Mouse (Mus musculus): Measurements from ENCODE around the gene Syt9. TPM values are rescaled to one million over a fixed set of nuclear protein-coding genes. Genes with fewer than 3 reads are reported as not detected.

The Syt9 gene
- polyA plus RNA-seq, 1 experiment from 2014 or later: 0.18 TPM

DNA sequence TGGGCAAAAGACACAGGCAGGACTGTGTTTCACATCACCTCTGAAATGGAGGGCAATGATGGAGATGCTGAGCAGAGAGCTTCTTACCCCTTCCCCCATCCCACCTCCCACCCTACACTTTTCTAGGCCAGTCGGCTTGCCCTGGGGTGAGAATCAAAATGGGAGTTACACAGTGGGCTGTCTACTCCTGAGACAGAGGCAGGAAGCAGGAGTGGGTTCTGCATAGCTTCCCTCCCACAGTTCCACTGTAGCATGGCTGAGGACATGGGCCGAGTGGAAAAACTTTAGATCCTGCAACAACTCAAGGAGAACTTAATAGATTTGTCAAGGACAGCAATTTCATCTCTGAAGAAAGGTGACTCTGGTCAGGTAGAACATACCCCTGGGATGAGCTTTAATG lies 84.1 kb downstream of the Syt9 start:
- no peaks in the 10 kb centered on the region for H3K27me3 ChIP-seq (replicated peaks; ENCODE audit: insufficient read depth, low read length)
- DNase-seq (ENCODE audit: low spot score) (no peak), ATAC-seq (no peak)
- no peaks in the 10 kb centered on the region for H3K9me3 ChIP-seq (ENCODE audit: low read length)
- H3K4me3 ChIP-seq (ENCODE audit: low read depth, low read length): no peak overlapping the region
- H3K27ac ChIP-seq (ENCODE audit: low read length): no peak overlapping the region
- no peaks in the 10 kb centered on the region for H3K36me3 ChIP-seq (ENCODE audit: insufficient read depth, low read length)
- TF ChIP-seq EP300 (IDR thresholded peaks at IDR 0.05): no peak
- TF ChIP-seq CTCF (IDR thresholded peaks at IDR 0.05): no peak
- WGBS: 72% methylated on average over 2 of the region's 2 CpGs
- no peaks in the 10 kb centered on the region for H3K4me1 ChIP-seq (ENCODE audit: insufficient read depth, low read depth, low read length)
- no peak overlapping the region for H3K9ac ChIP-seq (replicated peaks; ENCODE audit: low read depth)
- no peak overlapping the region for H3K4me2 ChIP-seq (replicated peaks; ENCODE audit: low read depth, low read length)

DNA sequence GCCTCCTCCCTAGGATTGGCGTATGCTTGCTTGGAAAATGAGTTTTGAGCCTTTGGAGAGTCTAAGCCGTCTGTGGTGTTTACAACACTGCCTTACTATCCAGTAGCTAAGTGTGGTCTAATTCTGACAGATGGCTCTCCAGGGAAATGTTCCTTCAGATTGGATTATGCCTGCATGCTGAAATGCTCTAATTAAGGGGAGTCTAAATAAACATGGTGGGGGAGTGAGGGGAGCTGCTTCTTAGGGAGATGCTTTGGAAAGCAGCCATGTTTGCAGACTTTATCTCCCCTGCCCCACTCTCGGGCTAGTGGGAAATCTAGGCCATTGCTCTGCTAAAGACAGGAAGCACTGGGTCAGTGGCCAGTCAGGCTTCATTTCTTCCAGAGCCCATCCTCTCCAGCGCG lies 84.6 kb downstream of the Syt9 start:
- Histone ChIP-seq H3K4me1 (ENCODE audit: insufficient read depth, low read depth, low read length) (no peaks in the 10 kb centered on the region), H3K9ac (replicated peaks; ENCODE audit: low read depth) (no peak overlapping the region), H3K36me3 (ENCODE audit: insufficient read depth, low read length) (no peaks in the 10 kb centered on the region), H3K27me3 (replicated peaks; ENCODE audit: insufficient read depth, low read length) (no peaks in the 10 kb centered on the region), H3K4me2 (replicated peaks; ENCODE audit: low read depth, low read length) (no peak overlapping the region), H3K27ac (ENCODE audit: low read length) (no peak overlapping the region), H3K4me3 (ENCODE audit: low read depth, low read length) (no peak overlapping the region), H3K9me3 (ENCODE audit: low read length) (no peaks in the 10 kb centered on the region)
- 49% methylated on average over 5 of the region's 5 CpGs for WGBS
- ATAC-seq: no peak
- DNase-seq (ENCODE audit: low spot score): no peak
- no peak for TF ChIP-seq CTCF (IDR thresholded peaks at IDR 0.05)
- no peak for TF ChIP-seq EP300 (IDR thresholded peaks at IDR 0.05)

GRCm38 (mm10) chr7:107461167-107461566 lies 90.6 kb downstream of the Syt9 start:
- Histone ChIP-seq H3K27me3 (replicated peaks; ENCODE audit: insufficient read depth, low read length) (no peaks in the 10 kb centered on the region), H3K9ac (replicated peaks; ENCODE audit: low read depth) (no peak overlapping the region), H3K27ac (ENCODE audit: low read length) (no peak overlapping the region), H3K9me3 (ENCODE audit: low read length) (no peaks in the 10 kb centered on the region), H3K4me3 (ENCODE audit: low read depth, low read length) (no peak overlapping the region), H3K4me2 (replicated peaks; ENCODE audit: low read depth, low read length) (no peak overlapping the region), H3K4me1 (ENCODE audit: insufficient read depth, low read depth, low read length) (no peaks in the 10 kb centered on the region), H3K36me3 (ENCODE audit: insufficient read depth, low read length) (no peaks in the 10 kb centered on the region)
- no peak for TF ChIP-seq CTCF (IDR thresholded peaks at IDR 0.05)
- TF ChIP-seq EP300 (IDR thresholded peaks at IDR 0.05): no peak
- no peak for DNase-seq (ENCODE audit: low spot score)
- ATAC-seq: no peak
- WGBS: 69% methylated on average over 4 of the region's 4 CpGs

GRCm38 (mm10) chr7:107461699-107462440 lies 91.3 kb downstream of the Syt9 start:
- Histone ChIP-seq H3K9me3 (ENCODE audit: low read length) (no peaks in the 10 kb centered on the region), H3K4me1 (ENCODE audit: insufficient read depth, low read depth, low read length) (no peaks in the 10 kb centered on the region), H3K27me3 (replicated peaks; ENCODE audit: insufficient read depth, low read length) (no peaks in the 10 kb centered on the region), H3K36me3 (ENCODE audit: insufficient read depth, low read length) (no peaks in the 10 kb centered on the region), H3K4me3 (ENCODE audit: low read depth, low read length) (no peak overlapping the region), H3K4me2 (replicated peaks; ENCODE audit: low read depth, low read length) (no peak overlapping the region), H3K9ac (replicated peaks; ENCODE audit: low read depth) (no peak overlapping the region), H3K27ac (ENCODE audit: low read length) (no peak overlapping the region)
- no peak for TF ChIP-seq EP300 (IDR thresholded peaks at IDR 0.05)
- TF ChIP-seq CTCF (IDR thresholded peaks at IDR 0.05): no peak
- no peak for ATAC-seq
- DNase-seq (ENCODE audit: low spot score): no peak
- 50% methylated on average over 1 of the region's 1 CpGs for WGBS

GRCm38 (mm10) chr7:107462962-107463361 lies 92.4 kb downstream of the Syt9 start:
- DNase-seq (ENCODE audit: low spot score) (no peak), ATAC-seq (no peak)
- TF ChIP-seq EP300 (IDR thresholded peaks at IDR 0.05): no peak
- TF ChIP-seq CTCF (IDR thresholded peaks at IDR 0.05): no peak
- WGBS: 25% methylated on average over 3 of the region's 3 CpGs
- H3K27me3 ChIP-seq (replicated peaks; ENCODE audit: insufficient read depth, low read length): no peaks in the 10 kb centered on the region
- H3K36me3 ChIP-seq (ENCODE audit: insufficient read depth, low read length): no peaks in the 10 kb centered on the region
- no peak overlapping the region for H3K4me3 ChIP-seq (ENCODE audit: low read depth, low read length)
- H3K27ac ChIP-seq (ENCODE audit: low read length): no peak overlapping the region
- no peaks in the 10 kb centered on the region for H3K9me3 ChIP-seq (ENCODE audit: low read length)
- no peak overlapping the region for H3K9ac ChIP-seq (replicated peaks; ENCODE audit: low read depth)
- no peaks in the 10 kb centered on the region for H3K4me1 ChIP-seq (ENCODE audit: insufficient read depth, low read depth, low read length)
- H3K4me2 ChIP-seq (replicated peaks; ENCODE audit: low read depth, low read length): no peak overlapping the region

- H3K9me3 ChIP-seq (ENCODE audit: low read length): no peaks in the 10 kb centered on the region
- H3K27me3 ChIP-seq (replicated peaks; ENCODE audit: insufficient read depth, low read length): no peaks in the 10 kb centered on the region
- DNase-seq (ENCODE audit: low spot score) (no peak), ATAC-seq (no peak)
- no peak for TF ChIP-seq EP300 (IDR thresholded peaks at IDR 0.05)
- no peak for TF ChIP-seq CTCF (IDR thresholded peaks at IDR 0.05)
- H3K9ac ChIP-seq (replicated peaks; ENCODE audit: low read depth): no peak overlapping the region
- H3K4me2 ChIP-seq (replicated peaks; ENCODE audit: low read depth, low read length): no peak overlapping the region
- 61% methylated on average over 3 of the region's 3 CpGs for WGBS
- no peaks in the 10 kb centered on the region for H3K36me3 ChIP-seq (ENCODE audit: insufficient read depth, low read length)
- H3K27ac ChIP-seq (ENCODE audit: low read length): no peak overlapping the region
- no peak overlapping the region for H3K4me3 ChIP-seq (ENCODE audit: low read depth, low read length)
- no peaks in the 10 kb centered on the region for H3K4me1 ChIP-seq (ENCODE audit: insufficient read depth, low read depth, low read length)
Measured at GRCm38 (mm10) chr7:107465081-107465480, 94.6 kb downstream of the Syt9 start.

All from lung, postnatal 0 days (tissue).